Mouse (Mus musculus): ENCODE measurements around the gene Paqr5. TPM values are rescaled to one million over a fixed set of nuclear protein-coding genes. Genes with fewer than 3 reads are reported as not detected.

The Paqr5 gene
- total RNA-seq, 2 experiments from 2014 or later = 0.74 to 1.7 TPM

GRCm38 (mm10) chr9:61911300-61912128, 115.1 kb downstream of the Paqr5 start:
- ATAC-seq (replicated peaks; ENCODE audit: poor library complexity) = no peak

- ATAC-seq (replicated peaks; ENCODE audit: poor library complexity) = peak; percentile 17
Measured at GRCm38 (mm10) chr9:61910526-61911256, 116.0 kb downstream of the Paqr5 start.

- ATAC-seq (replicated peaks; ENCODE audit: poor library complexity) = no peak
Measured at GRCm38 (mm10) chr9:61909633-61910032, 117.0 kb downstream of the Paqr5 start.

GRCm38 (mm10) chr9:61908832-61909407, 117.7 kb downstream of the Paqr5 start:
- ATAC-seq (replicated peaks; ENCODE audit: poor library complexity) = no peak

- ATAC-seq (replicated peaks; ENCODE audit: poor library complexity) = no peak
Measured at GRCm38 (mm10) chr9:61908341-61908740, 118.3 kb downstream of the Paqr5 start.

- no peak for ATAC-seq (replicated peaks; ENCODE audit: poor library complexity)
Measured at GRCm38 (mm10) chr9:61907621-61908295, 118.9 kb downstream of the Paqr5 start.

- ATAC-seq (replicated peaks; ENCODE audit: poor library complexity) = peak; percentile 55
Measured at GRCm38 (mm10) chr9:61906912-61907311, 119.7 kb downstream of the Paqr5 start.

GRCm38 (mm10) chr9:61905576-61905975, 121.1 kb downstream of the Paqr5 start:
- ATAC-seq (replicated peaks; ENCODE audit: poor library complexity) = no peak

- no peak for ATAC-seq (replicated peaks; ENCODE audit: poor library complexity)
Measured at GRCm38 (mm10) chr9:61904201-61904600, 122.5 kb downstream of the Paqr5 start.

Other genes with a start within 250 kb of the Paqr5 start
- gene Rplp1, start 112.3 kb downstream of the Paqr5 start, total RNA-seq (2015) = 3,301 and 3,503 TPM in 2 replicates
- 5,104 and 5,789 TPM in 2 replicates for gene Rplp1, start 112.3 kb downstream of the Paqr5 start, total RNA-seq (2017)
- 106 and 127 TPM in 2 replicates for gene Kif23, start 80.1 kb downstream of the Paqr5 start, total RNA-seq (2015)
- gene Kif23, start 80.1 kb downstream of the Paqr5 start, total RNA-seq (2017) = 170 and 190 TPM in 2 replicates
- 17.1 and 19.7 TPM in 2 replicates for gene Glce, start 95.8 kb upstream of the Paqr5 start, total RNA-seq (2015)
- gene Glce, start 95.8 kb upstream of the Paqr5 start, total RNA-seq (2017) = 18.0 and 20.3 TPM in 2 replicates

All from megakaryocyte progenitor cell, adult 5-6 weeks (primary cell).